Mouse (Mus musculus) thymus, postnatal 36 days (tissue): ENCODE results near the gene Hils1.

ENCODE experiments used
- DNase-seq, 2 experiments: peaks; one replicate each; pipeline ENCODE4 v3.0.0; 2022; ENCODE audit warnings: mixed read lengths in 2 of 2

Gene Hils1

DNA sequence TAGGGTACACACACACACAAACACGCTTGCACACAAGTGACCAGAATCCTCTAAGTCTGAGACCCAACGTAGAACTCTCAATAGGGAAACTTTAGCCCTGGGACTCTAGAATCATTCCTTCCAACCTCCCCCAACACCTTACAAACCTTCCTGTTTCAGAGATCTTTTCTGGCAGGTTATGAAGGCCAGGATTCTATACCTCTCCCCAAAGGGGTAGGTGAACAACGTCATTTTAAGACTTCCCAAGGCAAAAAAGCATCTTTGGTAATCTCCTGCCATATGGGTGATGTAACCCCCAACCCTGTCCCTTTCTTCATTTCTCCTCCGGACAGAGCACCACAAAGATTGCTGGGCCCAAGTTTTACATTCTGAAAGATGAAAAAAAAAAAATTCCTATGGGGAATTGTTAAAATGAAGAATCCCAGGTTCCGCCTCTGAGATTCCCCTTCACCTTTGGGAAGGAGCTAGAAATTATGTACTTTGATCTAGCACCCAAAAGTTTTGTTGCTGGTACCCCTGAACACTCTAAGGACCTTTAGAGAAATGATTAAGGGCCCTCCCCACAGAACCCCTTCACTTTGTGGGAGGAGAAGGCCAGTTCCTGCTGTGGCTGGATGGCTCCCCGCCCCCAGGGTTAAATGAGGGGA is 22.8 kb downstream of the Hils1 start:
- DNase-seq, result no peak

DNA sequence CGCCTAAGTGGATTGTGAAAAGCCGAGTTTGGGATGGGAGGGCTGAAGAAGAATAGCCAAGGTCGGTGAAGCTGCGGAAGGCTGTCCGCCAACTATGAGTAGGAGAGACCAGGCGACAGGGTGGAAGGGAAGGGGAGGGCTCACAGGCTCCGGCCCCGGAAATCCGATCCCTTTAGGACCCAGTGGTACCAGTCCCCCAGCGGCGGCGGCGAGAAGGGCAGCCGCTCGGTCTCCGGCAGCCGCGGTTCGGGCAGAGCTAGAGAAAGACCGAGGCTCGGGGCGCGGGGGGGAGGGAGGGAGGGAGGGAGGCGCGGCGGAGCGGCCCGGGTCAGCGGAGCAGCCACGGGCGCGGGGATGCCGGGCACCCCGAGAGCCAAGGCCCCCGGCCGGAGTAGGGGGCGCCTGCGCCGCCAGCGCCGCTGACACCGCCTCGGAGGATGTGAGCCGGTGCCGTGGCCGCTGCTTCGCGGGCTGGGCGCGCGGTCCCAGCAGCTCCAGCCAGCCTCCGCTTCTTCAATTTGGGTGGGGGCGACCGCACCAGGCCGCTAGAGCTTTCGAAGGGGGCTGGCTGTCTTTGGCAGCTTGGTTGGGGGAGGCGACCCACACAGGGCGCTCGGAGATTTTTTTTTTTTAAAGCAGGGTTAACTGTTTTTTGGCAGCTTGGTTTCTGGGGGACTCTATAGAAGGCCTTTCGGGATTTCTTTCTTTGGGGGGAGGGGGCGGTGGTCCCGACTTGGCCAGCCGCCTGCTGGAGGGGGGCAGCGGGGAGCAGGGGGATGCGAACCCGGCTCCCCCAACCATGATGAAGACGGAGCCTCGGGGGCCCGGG is 23.6 kb downstream of the Hils1 start, which contains the start of gene Ppp1r9b:
TSS of gene Ppp1r9b (plus strand) at position 287 of the 829 bp plus-strand sequence.
- DNase-seq, result peak; percentile 93

DNA sequence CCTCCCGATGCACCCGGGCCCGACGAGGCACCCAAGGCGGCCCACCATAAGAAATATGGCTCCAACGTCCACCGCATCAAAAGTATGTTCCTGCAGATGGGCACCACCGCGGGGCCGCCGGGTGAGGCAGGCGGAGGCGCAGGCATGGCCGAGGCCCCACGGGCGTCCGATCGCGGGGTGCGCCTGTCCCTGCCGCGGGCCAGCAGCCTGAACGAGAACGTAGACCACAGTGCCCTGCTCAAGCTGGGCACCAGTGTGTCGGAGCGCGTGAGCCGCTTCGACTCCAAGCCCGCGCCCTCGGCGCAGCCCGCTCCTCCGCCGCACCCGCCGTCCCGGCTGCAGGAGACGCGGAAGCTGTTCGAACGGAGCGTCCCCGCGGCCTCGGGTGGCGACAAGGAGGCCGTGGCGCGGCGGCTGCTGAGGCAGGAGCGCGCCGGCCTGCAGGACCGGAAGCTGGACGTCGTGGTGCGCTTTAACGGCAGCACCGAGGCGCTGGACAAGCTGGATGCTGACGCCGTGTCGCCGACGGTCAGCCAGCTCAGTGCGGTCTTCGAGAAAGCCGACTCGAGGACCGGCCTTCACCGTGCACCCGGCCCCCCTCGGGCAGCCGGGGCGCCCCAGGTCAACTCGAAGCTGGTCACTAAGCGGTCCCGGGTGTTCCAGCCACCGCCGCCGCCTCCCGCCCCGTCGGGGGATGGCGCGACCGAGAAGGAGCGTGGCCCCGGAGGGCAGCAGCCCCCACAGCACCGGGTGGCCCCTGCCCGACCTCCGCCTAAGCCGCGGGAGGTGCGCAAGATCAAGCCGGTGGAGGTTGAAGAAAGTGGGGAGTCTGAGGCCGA is 24.5 kb downstream of the Hils1 start:
- DNase-seq, result peak; percentile 67 to 74

GRCm38 (mm10) chr11:94992480-94992753 is 25.0 kb downstream of the Hils1 start:
- DNase-seq, result peak in 1 of 2 experiments; percentile 57

- peak; percentile 65 to 73 for DNase-seq
Measured at GRCm38 (mm10) chr11:94992754-94993606, 25.6 kb downstream of the Hils1 start.

DNA sequence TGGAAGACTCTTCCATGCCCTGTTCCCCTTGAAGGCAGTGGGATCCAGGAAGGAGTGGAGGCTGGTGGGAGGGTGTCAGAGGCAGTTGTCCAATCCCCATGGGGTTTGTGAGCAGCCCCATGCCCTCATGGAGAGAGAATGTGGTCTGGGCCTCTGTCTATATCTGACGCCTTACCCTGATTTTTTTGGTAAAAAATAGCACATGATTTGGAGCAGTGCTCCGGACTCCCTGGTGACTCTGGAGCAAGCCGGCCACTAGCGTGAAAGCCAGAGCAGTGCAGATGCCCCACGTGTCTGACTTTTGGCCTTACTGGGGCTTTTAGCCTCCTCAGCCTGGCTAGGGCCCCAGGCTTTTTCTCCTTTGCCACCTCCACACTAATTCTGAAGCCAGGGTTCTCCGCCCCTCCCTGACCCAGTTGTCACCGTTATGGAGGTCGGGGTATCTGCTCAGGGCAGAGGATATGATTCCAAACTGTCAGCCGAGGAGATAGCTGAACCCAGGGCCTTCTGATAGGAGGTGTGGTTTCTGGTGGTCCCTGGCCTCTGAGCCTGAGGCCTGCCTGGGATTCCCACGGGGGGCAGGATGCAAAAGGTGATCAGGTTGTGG is 26.9 kb downstream of the Hils1 start:
- DNase-seq, result no peak

DNA sequence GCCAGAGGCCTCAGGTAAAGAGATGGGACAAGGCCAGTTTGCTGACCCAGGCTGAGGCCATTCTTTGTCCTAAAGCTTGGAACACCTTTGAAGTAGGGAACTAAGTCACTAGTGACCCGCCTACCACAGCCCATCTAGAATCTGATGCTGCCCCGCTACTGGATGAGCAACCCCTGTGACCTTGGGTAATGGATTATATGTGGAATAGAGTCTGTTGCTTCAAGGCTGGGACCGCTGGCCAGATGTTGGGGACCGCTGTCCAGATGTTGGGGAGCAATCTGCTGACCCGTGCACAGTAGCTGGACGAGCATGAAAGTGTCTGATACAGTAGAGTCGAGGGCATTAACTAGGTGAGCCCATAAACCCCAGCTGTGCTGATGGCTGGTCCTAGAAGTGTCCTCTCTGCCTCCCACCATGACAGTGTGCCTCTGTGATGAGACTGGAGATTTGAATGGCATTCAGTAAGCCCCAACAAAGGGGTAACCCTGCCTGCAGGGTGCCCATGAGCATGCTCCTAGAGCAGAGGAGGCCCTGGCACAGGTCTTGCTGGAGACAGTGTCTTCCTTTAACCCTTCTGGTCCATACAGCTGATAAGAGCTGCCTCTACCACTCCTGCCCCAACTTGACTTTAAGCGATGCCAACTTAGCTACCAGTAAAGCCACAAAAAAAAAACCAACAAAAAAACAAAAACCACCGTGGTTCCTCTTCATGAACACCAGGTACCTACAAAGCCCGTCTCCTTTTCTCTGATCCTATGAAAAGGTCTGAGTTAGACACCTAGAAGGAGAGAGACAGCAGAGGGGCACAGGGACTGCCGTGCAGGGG is 27.8 kb downstream of the Hils1 start:
- peak in 1 of 2 experiments; percentile 24 for DNase-seq

- peak in 1 of 2 experiments; percentile 16 for DNase-seq
Measured at GRCm38 (mm10) chr11:94996101-94996500, 28.7 kb downstream of the Hils1 start.

- peak in 1 of 2 experiments; percentile 17 for DNase-seq
Measured at GRCm38 (mm10) chr11:94996984-94997383, 29.6 kb downstream of the Hils1 start.

GRCm38 (mm10) chr11:94997596-94997995 is 30.2 kb downstream of the Hils1 start:
- no peak for DNase-seq

- DNase-seq, result peak; percentile 90 to 98
Measured at GRCm38 (mm10) chr11:94998041-94998531, 30.7 kb downstream of the Hils1 start.

- DNase-seq, result peak in 1 of 2 experiments; percentile 48
Measured at GRCm38 (mm10) chr11:95000128-95000527, 32.7 kb downstream of the Hils1 start.

- peak; percentile 73 to 85 for DNase-seq
Measured at GRCm38 (mm10) chr11:95000548-95000947, 33.2 kb downstream of the Hils1 start.

DNA sequence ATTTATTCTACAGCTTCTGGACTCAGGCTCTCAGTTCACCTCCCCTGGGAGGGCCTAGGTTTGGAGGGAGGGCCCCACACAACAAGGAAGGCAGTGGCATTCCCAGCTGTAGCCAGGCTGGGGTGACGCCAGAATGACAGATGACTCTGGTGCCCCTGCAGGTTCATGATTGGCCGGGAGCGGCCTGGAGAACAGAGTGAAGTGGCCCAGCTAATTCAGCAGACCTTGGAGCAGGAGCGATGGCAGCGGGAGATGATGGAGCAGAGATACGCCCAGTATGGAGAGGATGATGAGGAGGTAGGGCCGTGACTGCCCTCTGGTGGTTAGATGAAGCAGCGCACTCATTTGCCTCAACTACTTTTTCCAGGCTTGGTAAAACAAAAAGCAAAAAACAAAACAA is 33.7 kb downstream of the Hils1 start:
- DNase-seq, result peak; percentile 74 to 76

GRCm38 (mm10) chr11:95001584-95002347 is 34.4 kb downstream of the Hils1 start:
- DNase-seq, result peak in 1 of 2 experiments; percentile 34

DNA sequence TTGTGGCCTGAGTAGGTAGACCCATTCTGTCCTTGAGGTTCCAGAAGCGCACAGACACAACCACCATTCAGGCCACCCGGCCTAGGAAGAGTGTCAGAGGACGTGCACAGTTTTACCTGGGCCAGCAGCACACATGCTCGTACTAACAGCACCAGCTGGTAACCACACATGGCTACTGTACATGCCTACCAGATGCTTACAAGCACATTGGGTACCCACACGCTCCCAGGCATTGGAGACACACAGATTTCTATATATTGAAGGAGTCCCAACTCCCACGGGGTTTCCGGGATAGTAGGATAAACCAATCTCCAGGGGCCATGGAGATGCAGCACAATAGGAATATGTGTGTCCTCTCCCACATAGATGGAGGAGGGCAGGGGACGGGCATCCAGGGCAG is 35.3 kb downstream of the Hils1 start:
- no peak for DNase-seq

DNA sequence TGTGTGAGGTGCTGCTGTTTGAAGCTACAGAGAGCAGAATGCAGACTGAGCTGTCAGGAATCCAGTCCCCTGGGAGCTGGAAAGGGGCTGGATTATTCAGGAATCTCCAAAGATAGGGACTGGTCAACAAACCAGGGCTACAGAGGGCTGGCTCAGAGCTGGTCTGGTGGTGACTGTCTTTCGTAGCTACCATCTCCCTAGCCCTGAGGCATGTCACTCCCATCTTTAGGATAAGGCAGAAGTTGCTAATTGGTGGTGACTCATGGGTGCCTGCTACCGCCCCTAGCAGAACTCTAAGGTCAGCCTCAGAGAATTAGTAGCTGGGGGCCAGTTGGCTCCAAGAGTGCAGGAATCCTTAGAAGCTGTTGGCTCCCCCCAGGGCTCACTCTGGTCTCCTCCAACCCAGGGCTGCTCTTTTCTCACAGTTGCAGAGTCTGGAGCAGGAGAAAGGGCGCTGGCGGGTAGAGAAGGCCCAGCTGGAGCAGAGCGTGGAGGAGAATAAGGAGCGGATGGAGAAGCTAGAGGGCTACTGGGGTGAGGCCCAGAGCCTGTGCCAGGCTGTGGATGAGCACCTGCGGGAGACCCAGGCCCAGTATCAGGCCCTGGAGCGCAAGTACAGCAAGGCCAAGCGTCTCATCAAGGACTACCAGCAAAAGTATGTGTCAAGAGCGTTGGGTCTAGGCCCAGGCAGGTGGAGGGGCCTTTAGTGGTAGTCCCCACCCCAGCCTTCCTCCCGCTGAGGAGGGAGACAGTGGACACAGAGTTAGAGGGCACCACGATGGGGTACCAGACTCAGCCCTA is 36.9 kb downstream of the Hils1 start:
- no peak for DNase-seq

GRCm38 (mm10) chr11:95004937-95005198 is 37.5 kb downstream of the Hils1 start:
- DNase-seq, result no peak

- DNase-seq, result peak in 1 of 2 experiments; percentile 46
Measured at GRCm38 (mm10) chr11:95006038-95006437, 38.6 kb downstream of the Hils1 start.
